Mouse (Mus musculus): ENCODE results near the gene Kcne1l.

- peak; percentile 72; the same call in 1 of the 2 replicates for TF ChIP-seq CTCF (IDR thresholded peaks at IDR 0.05; ENCODE audit: borderline replicate concordance, extremely low read depth, insufficient read depth, insufficient read length)
- TF ChIP-seq POLR2A (IDR thresholded peaks at IDR 0.05; ENCODE audit: borderline replicate concordance, extremely low read depth, insufficient read depth, insufficient read length, poor library complexity, severe bottlenecking), result no peak
Observed at GRCm38 (mm10) chrX:142314307-142315024, 8.4 kb upstream of the Kcne1l start.

Measured in brain, embryonic 14.5 days (tissue).